25 mouse cellular contexts compared by ENCODE assay signal in the genomic region with DNA sequence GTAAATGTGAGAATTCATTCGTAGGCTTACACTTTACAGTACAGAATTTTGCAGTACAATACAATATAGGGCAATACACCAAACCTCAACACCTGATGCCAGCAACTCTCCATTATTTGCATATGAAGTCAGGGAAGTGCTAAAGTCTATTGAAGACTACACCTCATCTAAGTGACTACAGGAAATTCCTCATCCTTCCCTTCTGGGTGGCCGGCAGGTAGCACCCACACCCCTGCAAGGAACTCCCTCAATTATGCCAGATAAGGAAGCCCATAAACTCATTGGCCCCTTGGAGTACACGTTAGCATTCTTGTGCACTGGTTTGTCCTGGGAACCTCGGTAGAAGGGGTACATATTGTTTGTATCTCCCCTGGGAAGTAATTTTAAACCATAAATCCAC.
DNase-seq lines count a peak whose midpoint lies in the region; ATAC-seq lines count a peak whose summit lies in the region.
"Had no signal": no experiment of that assay in that cellular context is flagged by ENCODE, and none has a peak within 500 bp of the region (broad histone marks: within the 10 kb centered on the region; RNA-seq: fewer than 3 reads in every experiment).

No protein-coding gene starts in this region.

- no peaks in the 10 kb centered on the region for H3K27me3 ChIP-seq in intestine, embryonic 16.5 days (replicated peaks; ENCODE audit: control insufficient read depth, insufficient read depth, low read length)
- H3K27me3 ChIP-seq: embryonic facial prominence, embryonic 13.5 days; forebrain, embryonic 12.5 days; forebrain, embryonic 15.5 days; heart, embryonic 12.5 days; heart, embryonic 15.5 days; hindbrain, embryonic 13.5 days had no signal

- ATAC-seq in intestine, embryonic 16.5 days, result peak; percentile 84
- ATAC-seq: forebrain, embryonic 15.5 days; hindbrain, embryonic 16.5 days had no signal

- 42% methylated on average over 4 of the region's 4 CpGs for WGBS in intestine, embryonic 16.5 days

- 0 out of 2 replicates have a peak overlapping the region, but pooled peaks have one; percentile 25 for H3K27ac ChIP-seq in intestine, embryonic 16.5 days (ENCODE audit: low read length)
- H3K27ac ChIP-seq: embryonic facial prominence, embryonic 10.5 days; embryonic facial prominence, embryonic 13.5 days; forebrain, embryonic 12.5 days; forebrain, embryonic 15.5 days; heart, embryonic 15.5 days; hindbrain, embryonic 10.5 days; hindbrain, embryonic 13.5 days had no signal

- DNase-seq in ES-CJ7 (ENCODE audit: low read depth, low spot score), result peak; percentile 30
- DNase-seq in ZHBTc4 (ENCODE audit: low read depth, low spot score), result peak; percentile 21
- no peak for DNase-seq in left cerebral cortex, adult 11 months (ENCODE audit: low spot score)
- no peak for DNase-seq in B cell, adult 2 months
- DNase-seq in kidney, adult 18-20 months, result no peak
- DNase-seq: adrenal gland, postnatal 10 days; adrenal gland, postnatal 36 days; cerebellum, adult 2 months; cerebellum, adult 9-11 months; cerebellum, postnatal 25 days; gastrocnemius, postnatal 25 days; heart, adult 18-20 months; heart, postnatal 10 days; heart, postnatal 36 days had no signal

- H3K4me3 ChIP-seq in intestine, embryonic 16.5 days (ENCODE audit: low read length), result no peak overlapping the region
- H3K4me3 ChIP-seq: embryonic facial prominence, embryonic 10.5 days; embryonic facial prominence, embryonic 13.5 days; erythroblast, embryonic 14.5 days; forebrain, embryonic 12.5 days; forebrain, embryonic 15.5 days; heart, embryonic 12.5 days; heart, embryonic 15.5 days; hindbrain, embryonic 10.5 days; hindbrain, embryonic 13.5 days had no signal

- H3K36me3 ChIP-seq in intestine, embryonic 16.5 days (ENCODE audit: control insufficient read depth, insufficient read depth, low read length), result no peaks in the 10 kb centered on the region
- H3K36me3 ChIP-seq: embryonic facial prominence, embryonic 10.5 days; embryonic facial prominence, embryonic 13.5 days; forebrain, embryonic 12.5 days; forebrain, embryonic 15.5 days; heart, embryonic 12.5 days; heart, embryonic 15.5 days; hindbrain, embryonic 10.5 days; hindbrain, embryonic 13.5 days had no signal

- H3K9me3 ChIP-seq in intestine, embryonic 16.5 days (ENCODE audit: control insufficient read depth, low read length), result no peaks in the 10 kb centered on the region
- H3K9me3 ChIP-seq: embryonic facial prominence, embryonic 10.5 days; embryonic facial prominence, embryonic 13.5 days; forebrain, embryonic 12.5 days; forebrain, embryonic 15.5 days; heart, embryonic 12.5 days; heart, embryonic 15.5 days; hindbrain, embryonic 10.5 days; hindbrain, embryonic 13.5 days had no signal

- H3K4me2 ChIP-seq in intestine, embryonic 16.5 days (ENCODE audit: low read depth, low read length), result no peak overlapping the region
- H3K4me2 ChIP-seq: embryonic facial prominence, embryonic 13.5 days; forebrain, embryonic 12.5 days; forebrain, embryonic 15.5 days; heart, embryonic 12.5 days; heart, embryonic 15.5 days; hindbrain, embryonic 13.5 days had no signal

- H3K9ac ChIP-seq in intestine, embryonic 16.5 days (ENCODE audit: low read depth, low read length), result no peak overlapping the region
- H3K9ac ChIP-seq: embryonic facial prominence, embryonic 13.5 days; forebrain, embryonic 12.5 days; forebrain, embryonic 15.5 days; heart, embryonic 12.5 days; heart, embryonic 15.5 days; hindbrain, embryonic 13.5 days had no signal

- peaks cover 12% of the 10 kb centered on the region for H3K4me1 ChIP-seq in intestine, embryonic 16.5 days (ENCODE audit: control insufficient read depth, insufficient read depth, low read length)
- H3K4me1 ChIP-seq: forebrain, embryonic 12.5 days had no signal

Comparison
In these comparisons a context has a peak if more than half of its experiments do, and no peak if none do; other contexts are left out.
1. DNase-seq: peak in ES-CJ7 (single experiment) and ZHBTc4 (single experiment); none in left cerebral cortex, adult 11 months (single experiment), B cell, adult 2 months (0 of 2) and kidney, adult 18-20 months (single experiment).